Mouse (Mus musculus) cerebellum, adult 18-20 months (tissue): Measurements from ENCODE around the gene Parp3.

ENCODE experiments used
- DNase-seq, 2 experiments: peaks; one replicate each; pipeline ENCODE4 v3.0.0; 2021

The Parp3 gene

DNA sequence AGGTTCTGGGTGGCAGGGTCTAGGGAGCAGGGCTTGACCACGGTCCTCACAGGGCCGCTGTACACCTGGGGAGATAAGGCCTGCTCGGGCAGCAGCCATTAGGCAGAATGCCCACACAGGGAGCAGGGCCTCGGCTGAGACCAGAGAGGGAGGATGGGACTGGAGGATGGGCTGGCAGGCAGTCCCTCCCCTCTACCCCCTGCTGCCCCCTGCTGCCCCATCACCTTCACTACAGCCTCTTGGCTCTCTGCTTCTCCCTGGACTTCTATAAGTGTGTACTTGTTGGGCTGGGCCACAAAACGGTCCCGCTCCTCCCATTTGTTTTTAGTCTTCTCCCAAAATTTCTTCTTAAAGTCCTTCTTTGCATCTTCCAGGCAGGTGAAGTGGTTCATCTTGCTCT, 2.3 kb downstream of the Parp3 start:
- peak; percentile 81 to 85 for DNase-seq

DNA sequence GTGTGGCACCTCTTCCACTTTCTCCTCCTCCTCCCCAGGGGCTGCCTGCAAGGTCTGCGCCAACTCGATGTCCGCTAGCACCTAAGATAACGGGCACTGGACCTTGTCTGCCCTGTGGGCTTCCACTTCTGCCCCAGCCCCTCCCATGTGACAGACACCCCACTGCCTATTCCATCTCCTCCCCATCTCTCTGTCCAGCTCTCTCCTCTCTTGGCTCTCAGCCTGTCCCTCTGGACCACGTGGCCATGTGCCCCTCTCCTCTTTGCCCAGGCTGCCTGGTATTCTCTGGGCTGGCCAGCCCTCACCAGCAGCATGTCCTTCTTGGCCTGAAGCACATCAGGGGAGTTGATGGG, 3.0 kb downstream of the Parp3 start:
- peak; percentile 42 for DNase-seq

- peak; percentile 25 to 31 for DNase-seq
These were observed 3.5 kb downstream of the Parp3 start for GRCm38 (mm10) chr9:106473081-106473752.

DNA sequence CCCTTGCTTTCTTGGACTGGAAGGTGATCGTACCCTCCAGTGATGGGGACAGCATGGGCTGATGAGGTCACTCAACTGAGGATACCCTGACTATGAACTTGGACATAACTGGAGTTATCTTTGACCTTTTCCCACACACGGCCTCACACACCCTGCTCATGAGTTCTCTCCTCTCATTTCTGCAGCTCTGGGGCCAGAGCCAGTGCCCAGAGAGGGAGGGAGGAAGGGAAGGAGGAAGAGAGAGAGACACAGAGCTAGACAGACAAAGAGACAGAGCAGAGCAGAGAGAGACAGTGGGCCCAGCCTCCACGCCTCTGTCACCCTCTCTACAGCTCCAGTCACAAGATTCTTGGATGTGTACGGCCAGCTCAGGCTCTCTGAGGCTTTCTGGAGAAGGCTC, 4.4 kb downstream of the Parp3 start:
- DNase-seq: peak in 1 of 2 experiments; percentile 17

DNA sequence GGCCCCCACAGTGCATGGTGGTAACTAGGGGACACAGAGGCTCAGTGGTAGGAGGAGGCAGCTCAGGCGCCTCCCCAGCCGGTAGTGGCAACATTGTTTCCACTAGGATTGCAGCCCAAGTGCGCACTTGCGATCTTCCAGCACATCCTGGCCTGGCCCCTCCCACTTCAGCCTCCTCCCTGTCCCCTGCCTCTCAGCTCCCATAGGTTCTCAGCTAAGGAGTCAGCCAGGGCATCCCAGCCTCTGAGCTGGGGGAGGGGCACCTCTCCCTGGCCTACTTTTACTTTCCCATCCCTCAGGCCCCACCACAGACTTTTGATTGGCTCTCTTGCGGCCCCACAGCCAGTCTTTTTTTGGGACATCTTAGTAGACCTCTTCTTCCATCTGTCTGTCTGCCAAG, 4.9 kb downstream of the Parp3 start:
- peak; percentile 44 to 50 for DNase-seq

- DNase-seq: peak; percentile 10 to 11
These were observed 5.6 kb downstream of the Parp3 start for GRCm38 (mm10) chr9:106470991-106471750.

- DNase-seq: peak; percentile 1 to 6
These were observed 7.0 kb downstream of the Parp3 start for GRCm38 (mm10) chr9:106469776-106470175.

DNA sequence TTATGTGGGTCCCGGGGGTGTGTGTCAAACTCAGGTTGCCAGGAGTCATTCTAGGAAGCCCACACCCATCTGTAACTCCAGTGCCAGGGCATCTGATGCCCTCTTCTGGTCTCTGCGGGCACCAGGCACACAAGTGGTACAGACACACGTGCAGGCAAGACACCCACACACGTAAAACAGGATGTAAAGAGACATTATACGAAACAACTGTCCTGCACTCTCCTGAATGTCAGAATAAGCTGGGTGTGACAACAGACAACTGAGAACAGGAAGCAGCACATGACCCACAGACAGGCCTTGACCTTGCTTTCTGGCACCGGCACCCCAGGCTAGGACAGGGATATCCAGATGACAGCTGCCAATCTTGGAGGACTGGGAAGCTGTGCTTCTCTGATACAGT, 7.4 kb downstream of the Parp3 start:
- peak; percentile 3 to 16 for DNase-seq

- peak in 1 of 2 experiments; percentile 25 for DNase-seq
These were observed 9.0 kb downstream of the Parp3 start for GRCm38 (mm10) chr9:106467746-106468145.

DNA sequence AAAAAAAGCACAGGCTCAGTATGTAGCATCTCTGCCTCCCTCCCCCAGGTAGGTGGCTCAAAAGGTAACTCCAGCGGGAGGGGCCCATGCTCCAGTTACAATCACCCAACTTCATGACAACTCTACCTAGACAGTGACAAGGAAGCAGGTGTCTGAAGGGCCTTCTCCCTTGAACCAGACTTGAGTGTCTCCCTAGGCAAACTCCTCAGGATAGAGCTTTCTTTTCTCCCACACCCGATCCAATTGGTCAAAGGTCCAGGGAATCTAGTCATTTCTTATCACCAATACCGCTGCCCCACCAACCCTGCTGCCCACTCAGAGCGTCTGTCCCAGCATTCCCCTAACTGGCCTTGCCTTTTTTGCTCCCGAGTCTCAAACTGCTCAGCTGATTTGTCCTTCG, 10.0 kb downstream of the Parp3 start:
- no peak for DNase-seq

DNA sequence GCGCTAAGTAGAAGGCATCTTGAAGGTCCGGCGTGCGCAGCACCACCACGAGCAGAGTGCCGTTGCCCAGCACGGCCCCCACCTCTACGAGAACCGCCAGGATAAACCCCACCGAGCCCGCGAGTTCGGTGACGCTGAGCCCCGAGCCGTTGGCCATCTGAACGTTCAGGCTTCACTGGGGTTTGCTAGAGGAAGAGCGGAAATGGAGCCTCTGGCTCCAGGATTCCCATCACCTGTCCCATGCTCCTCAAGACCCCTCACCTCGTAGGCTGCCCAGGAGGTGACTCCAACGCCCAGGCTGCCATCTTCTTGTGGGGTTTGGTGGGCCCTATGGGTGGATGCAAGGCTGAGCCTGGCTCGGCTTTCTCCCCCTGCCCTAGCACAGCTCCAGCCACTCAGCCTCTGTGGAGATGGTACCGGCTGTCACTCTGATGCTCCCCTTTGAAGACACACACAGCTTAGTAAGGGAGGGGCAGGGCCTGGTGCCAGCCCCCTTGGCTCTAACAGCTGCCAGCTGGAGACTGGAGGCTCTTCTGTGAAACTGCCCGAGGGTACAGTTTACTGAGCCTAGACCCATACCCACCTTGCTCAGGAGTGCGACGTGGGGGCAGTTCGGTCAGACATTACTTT, 11.1 kb downstream of the Parp3 start, which contains the start of gene Gpr62:
Gene Gpr62 (minus strand): TSS at position 368 of the 630 bp plus-strand sequence.
- DNase-seq: peak; percentile 81

DNA sequence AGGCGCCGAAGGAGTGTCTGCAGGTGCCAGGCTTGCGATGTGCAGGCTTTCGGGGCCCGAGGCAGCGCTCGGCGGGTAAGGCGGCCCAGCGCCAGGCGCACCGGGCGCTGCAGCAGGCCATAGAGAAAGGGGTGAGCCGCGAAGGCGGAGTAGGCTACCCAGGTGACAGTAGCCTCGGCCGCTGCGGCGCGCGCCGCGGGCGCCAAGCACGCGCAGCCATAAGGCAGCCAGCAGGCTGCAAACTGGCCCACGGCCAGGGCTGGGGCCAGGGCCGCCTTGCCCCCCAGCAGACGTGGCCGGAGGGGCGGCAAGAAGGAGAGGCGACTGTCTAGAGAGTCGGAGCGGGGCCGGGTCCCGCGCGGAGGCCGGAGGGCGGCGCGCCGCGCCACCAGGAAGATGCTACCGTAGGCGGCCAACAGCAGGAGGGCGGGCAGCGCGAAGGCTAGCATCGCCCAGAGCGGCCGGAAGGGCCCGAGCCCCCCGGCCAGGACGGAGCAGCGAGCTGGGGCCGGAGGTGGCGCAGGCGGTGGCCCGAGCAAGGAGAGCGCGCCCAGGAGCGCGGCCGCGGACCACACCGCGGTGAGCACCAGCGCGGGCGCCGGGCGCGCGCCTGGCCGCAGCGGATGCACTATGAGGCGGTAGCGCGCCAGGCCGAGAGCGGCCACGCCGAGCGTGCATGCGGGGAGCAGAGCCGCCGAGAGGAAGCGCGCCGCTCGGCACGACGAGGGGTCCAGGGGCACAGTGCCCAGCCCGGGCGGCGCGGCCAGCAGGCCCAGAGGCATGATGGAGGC, 11.8 kb downstream of the Parp3 start:
- peak; percentile 88 to 94 for DNase-seq

DNA sequence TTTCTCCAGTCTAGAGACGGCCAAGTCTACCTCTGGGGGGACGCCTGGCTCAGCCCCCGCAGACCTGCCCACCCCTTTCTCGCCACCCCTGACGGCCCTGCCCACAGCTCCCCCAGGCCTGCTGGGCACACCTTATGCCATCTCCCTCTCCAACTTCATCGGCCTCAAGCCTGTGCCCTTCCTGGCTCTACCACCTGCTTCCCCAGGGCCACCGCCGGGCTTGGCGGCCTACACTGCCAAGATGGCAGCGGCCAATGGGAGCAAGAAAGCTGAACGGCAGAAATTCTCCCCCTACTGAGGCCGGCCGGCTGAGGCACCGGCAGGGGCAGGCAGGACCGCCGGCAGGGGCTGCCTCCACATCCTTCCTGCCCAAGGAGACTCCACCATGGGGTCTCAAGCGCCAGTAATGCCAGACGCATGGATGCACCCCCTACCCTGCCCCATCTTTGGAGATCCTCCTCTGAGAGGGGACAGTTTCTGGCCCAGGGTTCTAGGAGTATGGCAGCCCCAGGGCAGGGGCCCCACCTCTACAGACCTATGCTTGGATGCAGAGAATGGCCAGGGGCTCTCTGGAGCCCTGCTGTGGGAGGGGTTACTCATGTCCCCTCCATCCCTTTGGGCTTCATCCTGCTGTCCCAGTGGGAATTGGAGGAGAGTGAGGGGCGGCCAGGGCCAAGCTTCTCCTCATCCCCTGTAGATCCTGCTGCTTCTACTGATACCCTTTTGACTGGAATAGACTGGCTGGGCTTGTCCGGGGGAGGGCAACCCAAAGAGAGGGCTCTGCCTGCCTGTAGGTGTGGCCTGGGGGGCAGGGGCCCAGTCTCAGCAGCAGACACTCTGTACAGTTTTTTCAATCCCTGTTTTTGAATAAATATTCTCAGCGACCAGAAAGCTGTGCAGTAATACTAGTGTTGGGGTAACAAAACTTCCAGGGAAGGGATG, 13.4 kb downstream of the Parp3 start:
- peak; percentile 86 to 90 for DNase-seq

DNA sequence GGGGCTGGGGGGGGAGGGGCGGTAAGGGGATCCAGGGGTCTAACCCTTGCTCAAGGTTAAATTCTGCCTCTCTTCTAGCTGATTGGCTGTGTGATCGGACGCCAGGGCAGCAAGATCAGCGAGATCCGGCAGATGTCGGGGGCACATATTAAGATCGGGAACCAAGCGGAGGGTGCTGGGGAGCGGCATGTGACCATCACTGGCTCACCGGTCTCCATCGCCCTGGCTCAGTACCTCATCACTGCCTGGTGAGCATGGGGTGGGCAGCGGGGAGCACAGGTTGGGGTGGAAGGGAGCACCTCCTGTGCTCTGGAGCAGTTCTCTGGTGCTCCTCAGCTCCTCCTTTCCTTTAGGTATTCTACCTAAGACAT, 14.3 kb downstream of the Parp3 start:
- DNase-seq: peak; percentile 37 to 58

- peak; percentile 56 to 57 for DNase-seq
These were observed 14.9 kb downstream of the Parp3 start for GRCm38 (mm10) chr9:106461641-106462429.

- DNase-seq: peak; percentile 34 to 57
These were observed 15.7 kb downstream of the Parp3 start for GRCm38 (mm10) chr9:106461026-106461415.

DNA sequence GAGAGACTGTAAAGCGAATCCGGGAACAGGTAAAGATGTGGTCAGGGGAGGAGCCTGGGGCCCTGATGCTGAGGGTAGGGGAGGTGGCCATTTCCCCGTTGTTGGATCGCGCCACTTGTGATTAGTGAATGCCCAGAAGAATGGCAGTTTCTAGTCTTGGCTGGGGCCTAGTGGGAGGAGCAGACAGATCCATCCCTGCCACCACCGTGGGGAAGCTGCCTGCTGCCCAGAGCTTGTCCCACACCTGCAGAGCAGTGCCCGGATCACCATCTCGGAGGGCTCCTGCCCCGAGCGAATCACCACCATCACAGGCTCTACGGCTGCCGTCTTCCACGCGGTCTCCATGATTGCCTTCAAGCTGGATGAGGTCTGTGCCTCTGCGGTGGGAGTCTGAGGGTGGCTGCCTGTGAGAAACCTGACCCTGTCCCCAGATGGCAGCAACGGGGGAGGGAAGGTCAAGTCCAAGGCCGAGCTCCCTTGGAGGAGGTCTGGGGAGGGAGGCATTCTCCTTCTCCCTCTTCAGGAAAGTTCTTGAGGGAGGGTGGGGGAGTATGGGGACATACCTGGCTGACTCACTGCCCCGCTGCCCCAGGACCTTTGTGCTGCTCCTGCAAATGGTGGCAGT, 16.2 kb downstream of the Parp3 start:
- peak; percentile 82 to 86 for DNase-seq

DNA sequence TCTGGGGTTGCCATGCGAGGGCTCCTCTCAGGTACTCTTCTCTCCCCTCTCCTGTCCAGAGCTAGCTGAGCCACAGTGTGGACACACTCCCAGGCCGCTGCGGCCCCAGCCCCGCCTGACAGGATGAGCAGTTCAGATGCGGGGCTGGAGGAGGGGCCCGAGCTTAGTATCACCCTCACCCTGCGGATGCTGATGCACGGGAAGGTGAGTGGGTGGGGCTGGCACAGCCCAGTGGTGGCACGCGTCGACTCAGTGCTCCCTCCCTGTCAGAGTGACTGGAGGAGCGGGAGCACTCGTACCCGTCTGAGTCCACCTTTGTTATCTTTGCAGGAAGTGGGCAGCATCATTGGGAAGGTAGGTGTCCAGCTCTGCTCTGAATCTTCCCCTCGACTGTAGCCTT, 16.8 kb downstream of the Parp3 start:
- DNase-seq: peak; percentile 59

- peak in 1 of 2 experiments; percentile 41 for DNase-seq
These were observed 18.8 kb downstream of the Parp3 start for GRCm38 (mm10) chr9:106457920-106458319.

DNA sequence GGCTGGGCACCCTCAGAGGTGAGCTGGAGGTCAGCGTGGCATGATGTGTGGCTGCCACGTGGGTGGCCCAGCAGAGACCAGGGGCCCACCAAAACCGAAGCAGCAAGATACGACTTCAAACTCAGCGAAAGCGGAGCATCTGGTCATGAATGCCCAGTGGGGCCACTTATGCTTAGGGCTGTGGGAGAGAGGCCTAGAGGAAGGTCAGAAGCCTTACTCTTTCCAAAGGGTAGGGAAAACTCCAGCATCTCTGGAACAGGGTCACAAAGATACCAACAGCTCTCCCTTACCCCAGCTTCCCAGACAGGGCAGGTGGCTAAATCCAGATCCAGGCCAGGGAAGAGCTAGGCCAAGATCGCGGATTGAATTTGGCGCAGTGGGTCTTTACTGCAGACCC, 19.6 kb downstream of the Parp3 start:
- DNase-seq: no peak
